Mouse (Mus musculus) adrenal gland (tissue): Measurements from ENCODE around the gene Egln3.

Experiments used
- intact Hi-C: fragments of 180-260 bp; cut with DNase I; formaldehyde crosslinking; loops from one replicate; pipeline ENCODE4 v1.15.1; 2025

Gene Egln3

GRCm38 (mm10) chr12:54202765-54203655, 650 bp downstream of the Egln3 start:
- intact Hi-C loops, result loop anchor here (10.0 kb wide), 1 partner anchor 1288 kb away; no protein-coding TSS in a partner anchor

GRCm38 (mm10) chr12:54202276-54202675, 1.4 kb downstream of the Egln3 start:
- intact Hi-C loops, result loop anchor here (10.0 kb wide), 1 partner anchor 1287 kb away; no protein-coding TSS in a partner anchor

- intact Hi-C loops, result loop anchor here (10.0 kb wide), 1 partner anchor 1286 kb away; no protein-coding TSS in a partner anchor
Measured at GRCm38 (mm10) chr12:54200856-54201255, 2.8 kb downstream of the Egln3 start.

GRCm38 (mm10) chr12:54200172-54200571, 3.5 kb downstream of the Egln3 start:
- intact Hi-C loops, result loop anchor here (10.0 kb wide), 1 partner anchor 1285 kb away; no protein-coding TSS in a partner anchor

- intact Hi-C loops, result no loop called here
Measured at GRCm38 (mm10) chr12:54198282-54198918, 5.3 kb downstream of the Egln3 start.

GRCm38 (mm10) chr12:54197849-54198248, 5.8 kb downstream of the Egln3 start:
- intact Hi-C loops, result no loop called here

- intact Hi-C loops, result no loop called here
Measured at GRCm38 (mm10) chr12:54197301-54197782, 6.3 kb downstream of the Egln3 start.

- intact Hi-C loops, result no loop called here
Measured at GRCm38 (mm10) chr12:54196881-54197280, 6.8 kb downstream of the Egln3 start.

GRCm38 (mm10) chr12:54194159-54194558, 9.5 kb downstream of the Egln3 start:
- intact Hi-C loops, result no loop called here

GRCm38 (mm10) chr12:54192305-54192661, 11.4 kb downstream of the Egln3 start:
- intact Hi-C loops, result no loop called here

- intact Hi-C loops, result no loop called here
Measured at GRCm38 (mm10) chr12:54191608-54192304, 11.9 kb downstream of the Egln3 start.

GRCm38 (mm10) chr12:54191181-54191580, 12.5 kb downstream of the Egln3 start:
- intact Hi-C loops, result no loop called here

GRCm38 (mm10) chr12:54187812-54188600, 15.7 kb downstream of the Egln3 start:
- intact Hi-C loops, result no loop called here

- intact Hi-C loops, result no loop called here
Measured at GRCm38 (mm10) chr12:54186926-54187623, 16.6 kb downstream of the Egln3 start.

GRCm38 (mm10) chr12:54184264-54184663, 19.4 kb downstream of the Egln3 start:
- intact Hi-C loops, result no loop called here

- intact Hi-C loops, result no loop called here
Measured at GRCm38 (mm10) chr12:54178323-54178722, 25.3 kb downstream of the Egln3 start.

- intact Hi-C loops, result no loop called here
Measured at GRCm38 (mm10) chr12:54168786-54169185, 34.9 kb downstream of the Egln3 start.

GRCm38 (mm10) chr12:54167737-54168136, 35.9 kb downstream of the Egln3 start:
- intact Hi-C loops, result no loop called here

GRCm38 (mm10) chr12:54164724-54165050, 39.0 kb downstream of the Egln3 start:
- intact Hi-C loops, result no loop called here

GRCm38 (mm10) chr12:54164040-54164723, 39.5 kb downstream of the Egln3 start:
- intact Hi-C loops, result no loop called here
